Mouse (Mus musculus): ENCODE results near the gene Gm49394. TPM values are rescaled to one million over a fixed set of nuclear protein-coding genes. Genes with fewer than 3 reads are reported as not detected.

Gene Gm49394
- polyA plus RNA-seq (2012; rRNA removed): not detected in 2 replicates

DNA sequence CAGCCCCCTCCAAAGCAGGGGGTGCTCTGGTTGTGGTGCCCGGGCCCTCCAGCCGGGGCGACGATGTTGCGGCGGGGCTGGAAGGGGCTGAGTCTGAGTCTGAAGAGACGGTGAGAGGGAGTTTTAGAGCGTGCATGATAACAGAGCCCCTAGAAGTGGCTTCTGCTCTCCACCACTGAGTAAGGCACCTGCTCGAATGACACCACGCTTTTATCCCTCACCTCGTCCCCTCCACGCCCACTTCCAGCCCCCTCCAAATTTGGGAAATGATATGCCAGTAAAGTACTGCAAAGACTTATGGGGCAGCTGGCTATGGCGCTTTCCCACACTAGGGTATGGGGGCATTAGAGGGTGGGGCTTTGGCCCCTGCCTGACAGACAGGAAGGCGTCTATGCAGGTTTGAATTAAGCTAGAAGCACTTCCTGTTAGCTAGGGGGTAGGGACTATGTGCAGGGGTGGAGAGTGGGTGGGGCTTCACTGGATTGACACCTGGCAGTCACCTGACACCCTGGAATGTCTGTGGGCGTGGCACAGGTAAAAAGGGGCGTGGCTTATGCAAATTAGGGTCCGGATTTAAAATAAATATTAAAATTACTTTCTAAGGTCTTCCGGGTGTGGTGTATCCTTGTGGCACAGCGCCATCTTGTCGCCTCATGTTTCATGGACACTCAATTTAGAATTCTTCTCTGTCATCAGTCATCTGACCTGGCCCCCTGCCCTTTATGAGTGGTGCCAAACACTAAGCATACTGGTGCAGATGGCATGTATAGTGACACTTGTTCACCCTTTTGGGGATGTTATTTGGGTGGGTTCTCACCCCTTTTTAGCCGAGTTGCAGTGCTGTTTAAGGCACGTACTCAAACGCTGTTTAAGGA, at the start of gene Gm49394:
Gene Gm49394 (minus strand): TSS at position 192 of the 875 bp plus-strand sequence.

DNA sequence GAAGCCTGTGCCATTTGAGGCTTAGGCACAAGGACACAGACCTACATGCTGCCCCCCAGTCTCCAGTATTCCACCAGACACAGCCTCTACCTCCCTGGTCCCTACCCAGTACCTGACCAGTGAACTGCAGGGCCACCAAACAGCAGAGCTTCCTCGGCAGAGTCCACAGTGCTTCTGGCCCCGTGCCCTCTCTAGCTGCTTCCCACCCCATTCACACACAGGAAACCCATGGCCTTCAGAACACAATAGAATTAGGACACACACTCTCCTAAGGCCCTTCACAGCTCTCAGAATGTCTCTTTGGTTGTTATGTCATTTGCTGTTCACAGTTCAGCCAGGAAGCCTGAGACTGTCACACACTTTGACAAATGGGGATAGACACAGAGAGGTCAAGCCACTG, 3.1 kb downstream of the Gm49394 start, which contains the start of gene Igf2:
Gene Igf2 (minus strand): TSS at position 158 of the 400 bp plus-strand sequence.

Other genes starting within 250 kb of the Gm49394 start
- gene Syt8, start 235.1 kb downstream of the Gm49394 start, polyA plus RNA-seq (2012; rRNA removed): 6.9 and 8.6 TPM in 2 replicates
- gene Tnni2, start 228.1 kb downstream of the Gm49394 start, polyA plus RNA-seq (2012; rRNA removed): 0.29 and 1.0 TPM in 2 replicates
- gene Lsp1, start 209.1 kb downstream of the Gm49394 start, polyA plus RNA-seq (2012; rRNA removed): 78.3 and 91.5 TPM in 2 replicates
- 0.58 and 1.3 TPM in 2 replicates for gene Tnnt3, start 171.1 kb downstream of the Gm49394 start, polyA plus RNA-seq (2012; rRNA removed)
- 7.3 and 8.3 TPM in 2 replicates for gene Mrpl23, start 137.3 kb downstream of the Gm49394 start, polyA plus RNA-seq (2012; rRNA removed)
- gene Igf2, start 3.1 kb downstream of the Gm49394 start, polyA plus RNA-seq (2012; rRNA removed): 12.2 and 12.5 TPM in 2 replicates
- gene Ins2, start 73.4 kb upstream of the Gm49394 start, polyA plus RNA-seq (2012; rRNA removed): 91.0 TPM in 1 of 2 replicates, not detected in the other